Mouse (Mus musculus) neural tube, embryonic 12.5 days (tissue): ENCODE measurements at regions not wholly inside any gene's neighbourhood (a gene's known extent, or its start where the extent isn't known, plus 50 kb on each side); places are given as distances from the start of the nearest gene placed in this dataset.
A peak's percentile ranks its signal among the peaks of the same experiment; 100 is the strongest.

Experiments used
- ATAC-seq: fragments of 200-750 bp; cut with Nextera tagmentation; 2 replicates; pipeline ENCODE4 v1.8.0; 2017; ENCODE audit warnings: low read depth, mild to moderate bottlenecking, moderate TSS enrichment, moderate library complexity; ENCODE audit not compliant: low FRiP score
- H3K27ac ChIP-seq: fragments of 300-500 bp; sonication (generic); 2 replicates; pipeline ENCODE4 v1.5.1; 2016
- H3K27me3 ChIP-seq: fragments of 300-500 bp; sonication (generic); replicated peaks from 2 replicates; pipeline ENCODE4 v1.6.1; 2016; ENCODE audit warnings: mild to moderate bottlenecking
- H3K36me3 ChIP-seq: fragments of 300-500 bp; sonication (generic); 2 replicates; pipeline ENCODE4 v1.6.1; 2016; ENCODE audit warnings: mild to moderate bottlenecking
- H3K4me1 ChIP-seq: fragments of 300-500 bp; sonication (generic); 2 replicates; pipeline ENCODE4 v1.6.1; 2016
- H3K4me2 ChIP-seq: fragments of 300-500 bp; sonication (generic); replicated peaks from 2 replicates; pipeline ENCODE4 v1.6.1; 2016; ENCODE audit warnings: mild to moderate bottlenecking
- H3K4me3 ChIP-seq: fragments of 300-500 bp; sonication (generic); 2 replicates; pipeline ENCODE4 v1.5.1; 2016
- H3K9ac ChIP-seq: fragments of 300-500 bp; sonication (generic); 2 replicates; pipeline ENCODE4 v1.6.1; 2016; ENCODE audit warnings: mild to moderate bottlenecking
- H3K9me3 ChIP-seq: fragments of 300-500 bp; sonication (generic); 2 replicates; pipeline ENCODE4 v1.6.1; 2016; ENCODE audit warnings: mild to moderate bottlenecking
- WGBS: fragments of 180-500 bp; shearing (Covaris S2); methylation state at CpG from one replicate; pipeline ENCODE4 v1.1.7; 2016; 5-methylcytosine and 5-hydroxymethylcytosine counted together

DNA sequence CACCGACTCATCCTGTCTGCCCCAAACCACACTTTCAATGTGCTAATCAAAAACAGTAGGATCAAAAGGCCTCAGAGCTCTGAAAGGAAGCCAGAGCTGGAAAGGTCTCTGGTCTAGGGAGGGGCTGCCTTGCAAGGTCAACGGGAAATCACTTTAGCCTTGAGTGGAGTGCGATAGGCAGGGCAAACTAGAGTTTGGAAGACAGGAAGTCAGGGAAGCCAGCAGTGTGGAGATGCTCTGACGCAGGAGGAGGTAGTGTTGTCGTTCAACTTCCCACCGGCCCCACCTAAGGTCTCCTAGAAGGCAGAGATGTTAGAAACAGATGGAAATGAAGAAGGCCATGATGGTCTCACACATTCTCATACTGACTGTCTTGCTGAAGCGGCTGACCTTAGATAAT lies 52.0 kb upstream of the Trp53i11 start:
- no peaks in the 10 kb centered on the region for H3K4me1 ChIP-seq
- no peak for ATAC-seq
- 81% methylated on average over 7 of the region's 7 CpGs for WGBS
- H3K36me3 ChIP-seq: no peaks in the 10 kb centered on the region
- H3K27me3 ChIP-seq: no peaks in the 10 kb centered on the region
- H3K9me3 ChIP-seq: no peaks in the 10 kb centered on the region
- no peak overlapping the region for H3K4me3 ChIP-seq
- no peak overlapping the region for H3K9ac ChIP-seq
- H3K4me2 ChIP-seq: no peak overlapping the region
- H3K27ac ChIP-seq: no peak overlapping the region

DNA sequence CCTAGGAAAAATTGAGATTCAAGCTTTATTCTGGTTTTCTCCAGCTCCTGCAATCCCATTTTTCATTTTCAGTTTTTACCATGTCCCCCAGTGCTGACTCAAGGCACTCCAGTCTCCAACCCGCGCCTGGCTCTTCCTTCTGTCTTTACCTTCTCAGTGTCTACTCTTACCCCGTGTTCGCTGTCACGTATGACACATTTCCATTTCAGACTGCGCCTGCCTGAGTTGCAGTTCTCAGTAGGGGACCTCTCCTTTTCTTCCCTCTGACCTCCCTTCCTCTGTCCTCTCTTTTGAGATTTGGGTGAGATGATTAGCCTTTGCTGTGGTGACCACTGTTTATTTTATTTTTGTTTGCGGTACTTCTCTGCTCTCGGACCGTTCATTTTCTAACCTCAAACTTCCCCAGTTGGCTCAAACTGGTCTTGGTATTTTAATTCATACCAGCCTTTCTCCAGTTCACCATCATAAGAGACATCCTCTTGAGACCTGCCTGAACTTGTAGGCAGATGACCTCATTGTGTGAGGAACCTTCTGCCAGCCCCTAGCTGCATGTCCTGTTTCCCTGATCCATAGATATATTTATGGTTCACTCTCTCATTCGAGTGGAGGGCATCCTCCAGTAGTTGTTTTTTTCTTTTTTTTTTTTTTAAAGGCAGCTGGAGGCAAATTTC lies 53.9 kb upstream of the Trp53i11 start:
- no peaks in the 10 kb centered on the region for H3K36me3 ChIP-seq
- no peaks in the 10 kb centered on the region for H3K4me1 ChIP-seq
- ATAC-seq: no peak
- H3K9me3 ChIP-seq: no peaks in the 10 kb centered on the region
- WGBS: 81% methylated on average over 10 of the region's 10 CpGs
- H3K4me3 ChIP-seq: no peak overlapping the region
- no peaks in the 10 kb centered on the region for H3K27me3 ChIP-seq
- H3K9ac ChIP-seq: no peak overlapping the region
- H3K27ac ChIP-seq: no peak overlapping the region
- H3K4me2 ChIP-seq: no peak overlapping the region

DNA sequence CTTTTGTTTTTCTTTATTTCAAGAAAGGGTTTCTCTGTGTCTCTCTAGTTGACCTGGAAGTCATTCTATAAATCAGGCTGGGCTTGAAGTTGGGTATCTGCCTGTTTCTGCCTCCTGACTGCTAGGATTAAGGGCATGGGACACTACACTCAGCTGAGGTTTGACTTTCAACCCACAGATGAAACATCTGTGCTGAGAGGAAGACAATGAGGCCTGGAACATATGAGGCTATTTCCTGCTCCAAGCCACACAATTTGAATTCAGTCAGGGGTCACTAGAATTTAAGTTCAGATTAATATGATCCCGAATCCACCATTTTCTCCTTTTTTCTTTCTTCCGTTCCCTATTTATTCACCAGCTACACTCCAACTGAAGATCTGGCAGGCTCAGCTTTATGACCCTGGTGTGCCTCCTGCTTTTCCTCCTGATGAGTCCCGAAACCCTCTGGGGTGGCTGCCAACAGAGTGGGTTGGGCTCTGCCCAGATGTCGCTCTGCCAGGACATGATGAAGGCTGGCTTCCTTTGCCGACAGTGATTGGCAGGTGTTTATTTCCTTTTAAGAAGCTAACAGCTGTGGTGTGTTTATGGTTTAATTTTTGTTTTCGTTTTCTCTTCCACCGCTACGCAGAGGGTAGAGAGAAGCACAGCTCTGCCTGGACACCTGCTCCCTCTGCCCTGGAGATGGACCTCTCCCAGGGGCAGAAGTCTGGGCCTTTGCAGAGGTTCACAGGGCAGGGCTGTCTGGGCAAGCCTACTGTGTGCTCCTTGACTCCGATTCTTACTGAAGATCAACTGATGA lies 55.3 kb upstream of the Trp53i11 start:
- no peak overlapping the region for H3K4me2 ChIP-seq
- H3K36me3 ChIP-seq: no peaks in the 10 kb centered on the region
- no peaks in the 10 kb centered on the region for H3K4me1 ChIP-seq
- no peak overlapping the region for H3K9ac ChIP-seq
- H3K9me3 ChIP-seq: no peaks in the 10 kb centered on the region
- H3K27ac ChIP-seq: no peak overlapping the region
- no peak for ATAC-seq
- no peaks in the 10 kb centered on the region for H3K27me3 ChIP-seq
- WGBS: 59% methylated on average over 9 of the region's 9 CpGs
- H3K4me3 ChIP-seq: no peak overlapping the region

DNA sequence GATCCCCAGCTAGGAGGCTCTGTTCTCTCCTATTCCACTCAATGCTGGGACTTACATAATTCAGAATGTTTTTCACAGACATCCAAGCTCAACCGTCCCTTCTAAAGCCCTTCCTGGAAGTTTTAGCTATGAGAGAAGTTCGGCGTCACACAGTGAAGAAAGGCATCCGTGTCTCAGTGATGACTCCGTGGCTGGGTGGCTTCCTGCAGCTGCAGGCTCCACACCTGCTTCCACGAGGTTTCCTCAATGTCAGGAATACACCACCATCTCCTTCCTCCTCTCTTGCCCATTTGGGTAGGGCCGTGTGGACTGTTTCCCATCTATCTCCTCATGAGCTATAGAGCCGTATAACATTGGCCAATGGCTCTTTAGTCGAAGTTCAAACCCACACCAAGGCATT lies 56.1 kb upstream of the Trp53i11 start:
- no peak overlapping the region for H3K9ac ChIP-seq
- H3K9me3 ChIP-seq: no peaks in the 10 kb centered on the region
- no peaks in the 10 kb centered on the region for H3K36me3 ChIP-seq
- H3K4me1 ChIP-seq: peaks cover 7% of the 10 kb centered on the region
- H3K27me3 ChIP-seq: no peaks in the 10 kb centered on the region
- no peak overlapping the region for H3K4me3 ChIP-seq
- ATAC-seq: no peak
- WGBS: 85% methylated on average over 9 of the region's 9 CpGs
- H3K27ac ChIP-seq: no peak overlapping the region
- no peak overlapping the region for H3K4me2 ChIP-seq

GRCm38 (mm10) chr2:93129176-93129575 lies 58.2 kb upstream of the Trp53i11 start:
- no peaks in the 10 kb centered on the region for H3K9me3 ChIP-seq
- no peak overlapping the region for H3K4me2 ChIP-seq
- H3K27ac ChIP-seq: no peak overlapping the region
- WGBS: 67% methylated on average over 4 of the region's 4 CpGs
- H3K9ac ChIP-seq: no peak overlapping the region
- H3K4me1 ChIP-seq: peaks cover 7% of the 10 kb centered on the region
- H3K4me3 ChIP-seq: no peak overlapping the region
- H3K36me3 ChIP-seq: no peaks in the 10 kb centered on the region
- no peak for ATAC-seq
- no peaks in the 10 kb centered on the region for H3K27me3 ChIP-seq

DNA sequence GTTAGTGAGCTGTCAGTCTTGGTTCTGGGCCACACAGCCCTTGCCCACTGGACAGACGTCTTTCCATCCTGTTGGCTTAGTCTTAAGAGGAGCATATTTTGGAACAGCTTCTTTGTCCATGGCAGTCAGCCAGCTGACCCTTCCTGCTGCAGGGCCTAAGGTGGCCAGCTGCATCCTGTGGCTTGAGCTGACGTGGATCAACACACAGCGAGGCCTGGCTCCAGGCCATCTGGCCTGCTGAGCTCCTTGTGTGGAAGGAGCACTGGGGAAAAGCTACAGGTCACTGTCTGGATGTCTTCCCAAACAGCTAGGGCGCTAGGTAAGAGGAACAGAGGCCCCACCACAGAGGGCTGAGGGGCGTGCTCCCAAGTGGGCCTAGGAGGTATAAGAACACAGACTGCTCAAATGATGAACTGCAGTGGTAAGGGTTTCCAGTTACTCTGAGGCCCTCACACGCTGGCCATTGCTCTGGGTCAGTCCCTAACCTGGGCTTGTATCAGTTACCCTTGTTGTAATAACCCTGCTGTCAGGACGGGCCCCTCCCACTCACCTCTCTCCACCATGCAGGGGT lies 60.7 kb upstream of the Trp53i11 start:
- Histone ChIP-seq H3K27me3 (no peaks in the 10 kb centered on the region), H3K9me3 (no peaks in the 10 kb centered on the region), H3K27ac (no peak overlapping the region), H3K4me1 (peaks cover 18% of the 10 kb centered on the region), H3K4me3 (no peak overlapping the region), H3K9ac (no peak overlapping the region), H3K36me3 (no peaks in the 10 kb centered on the region), H3K4me2 (no peak overlapping the region)
- 69% methylated on average over 7 of the region's 7 CpGs for WGBS
- ATAC-seq: no peak

GRCm38 (mm10) chr2:93126112-93126511 lies 61.2 kb upstream of the Trp53i11 start:
- no peaks in the 10 kb centered on the region for H3K9me3 ChIP-seq
- ATAC-seq: 0 out of 2 replicates have a peak, but pooled peaks have one; percentile 15

DNA sequence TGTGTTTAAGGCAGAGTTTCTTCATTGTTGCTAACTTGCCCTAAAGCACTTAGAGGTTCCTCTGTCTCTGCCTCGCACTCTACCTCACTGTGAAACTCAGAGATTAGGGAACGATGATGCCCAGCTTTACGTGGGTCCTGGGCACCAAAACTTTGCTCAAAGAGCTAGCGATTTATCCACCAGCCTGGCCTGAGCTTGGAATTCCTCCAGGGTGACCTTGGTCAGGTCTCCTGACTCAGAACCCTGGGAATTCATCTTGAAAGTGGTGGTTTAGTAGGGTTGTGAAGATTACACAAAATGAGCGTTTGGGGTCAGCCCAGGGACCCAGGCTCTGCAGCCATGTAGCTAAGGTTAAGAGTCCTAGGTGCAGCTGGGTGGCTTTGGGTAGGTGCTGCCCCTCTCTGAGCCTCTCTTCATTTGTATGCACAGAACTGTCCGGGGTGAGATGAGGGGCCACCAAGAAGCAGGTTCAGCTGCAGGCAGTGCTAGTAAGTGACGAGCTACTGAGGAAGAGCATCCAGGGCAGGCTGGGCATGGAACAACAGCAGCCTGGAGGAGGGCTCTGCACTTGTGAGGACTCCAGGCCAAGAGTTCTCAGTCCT lies 62.4 kb upstream of the Trp53i11 start:
- no peaks in the 10 kb centered on the region for H3K9me3 ChIP-seq
- H3K27ac ChIP-seq: no peak overlapping the region
- ATAC-seq: no peak
- H3K9ac ChIP-seq: no peak overlapping the region
- no peaks in the 10 kb centered on the region for H3K27me3 ChIP-seq
- H3K36me3 ChIP-seq: no peaks in the 10 kb centered on the region
- H3K4me3 ChIP-seq: no peak overlapping the region
- no peak overlapping the region for H3K4me2 ChIP-seq
- WGBS: 86% methylated on average over 7 of the region's 7 CpGs
- H3K4me1 ChIP-seq: peaks cover 26% of the 10 kb centered on the region

More at GRCm38 (mm10) chr2:93126112-93126511, 61.2 kb upstream of the Trp53i11 start:
- Histone ChIP-seq H3K36me3 (no peaks in the 10 kb centered on the region), H3K4me3 (no peak overlapping the region), H3K9ac (no peak overlapping the region), H3K27me3 (no peaks in the 10 kb centered on the region), H3K4me1 (peaks cover 23% of the 10 kb centered on the region), H3K4me2 (no peak overlapping the region), H3K27ac (no peak overlapping the region)
- WGBS: 53% methylated on average over 7 of the region's 7 CpGs

DNA sequence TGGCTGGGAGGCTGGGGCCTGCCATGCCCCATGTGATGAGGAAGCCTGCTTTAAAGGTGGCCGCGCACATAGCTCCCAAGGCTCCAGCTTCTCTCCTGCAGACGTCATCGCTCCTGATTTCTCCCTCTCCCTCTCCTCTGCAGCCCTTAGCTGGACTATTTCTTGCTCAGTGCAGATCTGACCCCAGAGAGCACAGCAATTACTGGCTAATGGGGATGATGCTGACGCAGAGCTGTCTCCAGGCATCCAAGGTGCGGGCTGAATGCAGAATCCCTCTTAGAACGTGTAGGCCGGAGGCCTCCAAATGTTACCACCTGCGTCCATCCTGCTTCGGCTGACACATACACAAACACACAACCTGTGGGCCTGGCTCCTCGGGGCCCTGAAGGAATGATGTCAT lies 63.5 kb upstream of the Trp53i11 start:
- no peak overlapping the region for H3K9ac ChIP-seq
- H3K27ac ChIP-seq: no peak overlapping the region
- no peaks in the 10 kb centered on the region for H3K9me3 ChIP-seq
- no peaks in the 10 kb centered on the region for H3K36me3 ChIP-seq
- H3K4me1 ChIP-seq: peaks cover 28% of the 10 kb centered on the region
- no peak for ATAC-seq
- no peaks in the 10 kb centered on the region for H3K27me3 ChIP-seq
- no peak overlapping the region for H3K4me2 ChIP-seq
- 76% methylated on average over 11 of the region's 11 CpGs for WGBS
- no peak overlapping the region for H3K4me3 ChIP-seq

GRCm38 (mm10) chr2:93120386-93120785 lies 67.0 kb upstream of the Trp53i11 start:
- WGBS: 83% methylated on average over 13 of the region's 13 CpGs
- H3K4me2 ChIP-seq: no peak overlapping the region
- no peak overlapping the region for H3K9ac ChIP-seq
- no peaks in the 10 kb centered on the region for H3K9me3 ChIP-seq
- H3K4me1 ChIP-seq: peaks cover 21% of the 10 kb centered on the region
- H3K27me3 ChIP-seq: no peaks in the 10 kb centered on the region
- H3K36me3 ChIP-seq: no peaks in the 10 kb centered on the region
- no peak overlapping the region for H3K27ac ChIP-seq
- H3K4me3 ChIP-seq: no peak overlapping the region
- ATAC-seq: no peak

GRCm38 (mm10) chr2:93119001-93119400 lies 68.3 kb upstream of the Trp53i11 start:
- Histone ChIP-seq H3K4me1 (peaks cover 21% of the 10 kb centered on the region), H3K4me2 (no peak overlapping the region), H3K9me3 (no peaks in the 10 kb centered on the region), H3K27ac (no peak overlapping the region), H3K9ac (no peak overlapping the region), H3K4me3 (no peak overlapping the region), H3K36me3 (no peaks in the 10 kb centered on the region), H3K27me3 (no peaks in the 10 kb centered on the region)
- ATAC-seq: no peak
- 84% methylated on average over 8 of the region's 8 CpGs for WGBS

GRCm38 (mm10) chr2:93115303-93115702 lies 69.3 kb upstream of the Prdm11 start:
- WGBS: 50% methylated on average over 3 of the region's 3 CpGs
- no peak overlapping the region for H3K4me2 ChIP-seq
- H3K9ac ChIP-seq: no peak overlapping the region
- H3K9me3 ChIP-seq: no peaks in the 10 kb centered on the region
- H3K4me1 ChIP-seq: peaks cover 5% of the 10 kb centered on the region
- H3K4me3 ChIP-seq: no peak overlapping the region
- no peaks in the 10 kb centered on the region for H3K36me3 ChIP-seq
- no peak for ATAC-seq
- no peaks in the 10 kb centered on the region for H3K27me3 ChIP-seq
- no peak overlapping the region for H3K27ac ChIP-seq
